Mouse (Mus musculus): ENCODE results near the gene Prph.

DNA sequence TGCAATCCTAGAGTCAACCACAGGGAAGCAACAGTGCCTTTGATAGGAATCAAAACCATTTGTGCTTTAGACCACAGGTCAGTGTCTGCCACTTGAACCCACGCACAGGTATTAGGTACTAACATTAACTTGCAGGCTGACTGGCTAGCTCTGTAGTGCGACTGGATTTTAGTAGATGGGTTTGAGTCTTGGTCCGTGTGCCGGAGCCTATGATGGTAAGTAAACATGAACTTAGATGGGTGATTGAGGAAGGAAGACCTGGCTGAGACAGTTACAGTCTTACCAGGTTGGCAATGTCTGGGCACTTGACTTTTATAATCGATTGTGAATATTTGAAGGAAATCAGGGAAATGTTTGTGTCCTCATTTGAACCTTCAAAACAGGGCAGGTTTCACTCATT, 16.2 kb upstream of the Prph start:
- no peak for TF ChIP-seq POLR2A (IDR thresholded peaks at IDR 0.05; ENCODE audit: control insufficient read depth, extremely low read depth, insufficient read depth, low read length, poor library complexity)
- TF ChIP-seq CTCF (IDR thresholded peaks at IDR 0.05; ENCODE audit: borderline replicate concordance, control insufficient read depth, extremely low read depth, insufficient read depth, low read length, poor library complexity), result no peak
